In the genomic region with DNA sequence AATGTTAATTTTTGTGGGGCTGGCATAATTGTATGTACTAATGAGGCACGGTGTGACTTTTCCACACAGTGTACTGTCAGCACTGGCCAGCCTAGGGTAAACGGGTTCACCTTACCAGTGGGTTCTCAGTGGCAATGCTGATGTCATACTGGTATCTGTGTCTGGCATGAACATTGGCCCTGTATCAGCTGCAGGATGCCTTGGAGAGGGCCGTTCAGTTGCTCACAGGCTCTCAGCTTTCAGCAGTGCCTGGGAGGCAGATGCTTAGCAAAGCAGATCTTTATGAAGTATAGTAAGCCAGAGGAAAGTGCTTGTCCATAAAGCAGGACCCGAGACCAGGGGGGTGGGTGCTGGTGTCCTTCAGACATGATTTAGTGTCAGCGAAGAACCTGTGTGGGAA, we compare ENCODE assay signal across 15 mouse cellular contexts. TPM values are rescaled to one million over a fixed set of nuclear protein-coding genes. Genes with fewer than 3 reads are reported as not detected.
DNase-seq lines count a peak whose midpoint lies in the region; ATAC-seq lines count a peak whose summit lies in the region.
"Had no signal": no experiment of that assay in that cellular context is flagged by ENCODE, and none has a peak within 500 bp of the region (broad histone marks: within the 10 kb centered on the region; RNA-seq: fewer than 3 reads in every experiment).

No protein-coding gene starts in this region.

- peaks cover 71% of the 10 kb centered on the region for H3K4me1 ChIP-seq in heart, embryonic 13.5 days
- peaks cover 41% of the 10 kb centered on the region for H3K4me1 ChIP-seq in midbrain, embryonic 13.5 days (replicated peaks)
- peaks cover 33% of the 10 kb centered on the region for H3K4me1 ChIP-seq in midbrain, embryonic 15.5 days
- peaks cover 56% of the 10 kb centered on the region for H3K4me1 ChIP-seq in neural tube, embryonic 15.5 days

- no peak for DNase-seq in heart, adult 8-10 months (ENCODE audit: low spot score)
- peak; percentile 67 for DNase-seq in gastrocnemius, postnatal 25 days
- no peak for DNase-seq in spleen, adult 18-20 months
- DNase-seq: cerebellum, adult 8-10 months; heart, postnatal 14 days; lung, postnatal 4 days had no signal

- H3K27ac ChIP-seq in heart, embryonic 13.5 days (replicated peaks) = no peak overlapping the region; the same call in 1 of the 2 replicates
- no peak overlapping the region for H3K27ac ChIP-seq in midbrain, embryonic 13.5 days
- no peak overlapping the region for H3K27ac ChIP-seq in midbrain, embryonic 15.5 days
- peak overlapping the region; percentile 70 for H3K27ac ChIP-seq in neural tube, embryonic 15.5 days (replicated peaks)
- H3K27ac ChIP-seq: liver, embryonic 14.5 days had no signal

- no peaks in the 10 kb centered on the region for H3K9me3 ChIP-seq in heart, embryonic 13.5 days
- H3K9me3 ChIP-seq in midbrain, embryonic 13.5 days = no peaks in the 10 kb centered on the region
- no peaks in the 10 kb centered on the region for H3K9me3 ChIP-seq in midbrain, embryonic 15.5 days
- H3K9me3 ChIP-seq in neural tube, embryonic 15.5 days (replicated peaks) = no peaks in the 10 kb centered on the region

- no peak for ATAC-seq in heart, embryonic 13.5 days (ENCODE audit: extremely low read depth, insufficient number of reproducible peaks, low FRiP score, low TSS enrichment)
- no peak for ATAC-seq in midbrain, embryonic 13.5 days
- ATAC-seq in midbrain, embryonic 15.5 days (replicated peaks) = no peak
- 0 out of 2 replicates have a peak, but pooled peaks have one; percentile 21 for ATAC-seq in neural tube, embryonic 15.5 days (ENCODE audit: low FRiP score)
- no peak for ATAC-seq in erythroblast, adult 5-6 weeks (replicated peaks; ENCODE audit: low FRiP score, poor library complexity, severe bottlenecking)
- ATAC-seq: CD4-positive, CD25-positive, alpha-beta regulatory T cell, adult 4 months; Patski had no signal

- H3K4me2 ChIP-seq in heart, embryonic 13.5 days = no peak overlapping the region
- no peak overlapping the region for H3K4me2 ChIP-seq in midbrain, embryonic 13.5 days (replicated peaks)
- H3K4me2 ChIP-seq in midbrain, embryonic 15.5 days = no peak overlapping the region
- no peak overlapping the region for H3K4me2 ChIP-seq in neural tube, embryonic 15.5 days

- H3K27me3 ChIP-seq in heart, embryonic 13.5 days (replicated peaks) = no peaks in the 10 kb centered on the region
- no peaks in the 10 kb centered on the region for H3K27me3 ChIP-seq in midbrain, embryonic 13.5 days
- no peaks in the 10 kb centered on the region for H3K27me3 ChIP-seq in midbrain, embryonic 15.5 days (replicated peaks)
- no peaks in the 10 kb centered on the region for H3K27me3 ChIP-seq in neural tube, embryonic 15.5 days (replicated peaks)
- H3K27me3 ChIP-seq: Patski had no signal

- H3K4me3 ChIP-seq in heart, embryonic 13.5 days = no peak overlapping the region
- H3K4me3 ChIP-seq in midbrain, embryonic 13.5 days (replicated peaks) = no peak overlapping the region
- H3K4me3 ChIP-seq in midbrain, embryonic 15.5 days = no peak overlapping the region
- H3K4me3 ChIP-seq in neural tube, embryonic 15.5 days (replicated peaks) = no peak overlapping the region

- WGBS in heart, embryonic 13.5 days = 48% methylated on average over 5 of the region's 5 CpGs
- WGBS in midbrain, embryonic 13.5 days = 76% methylated on average over 5 of the region's 5 CpGs
- 74% methylated on average over 5 of the region's 5 CpGs for WGBS in midbrain, embryonic 15.5 days
- 48% methylated on average over 5 of the region's 5 CpGs for WGBS in neural tube, embryonic 15.5 days

- H3K36me3 ChIP-seq in heart, embryonic 13.5 days = 0 out of 2 replicates have a peak, but pooled peaks cover 2% of the 10 kb centered on the region
- H3K36me3 ChIP-seq in midbrain, embryonic 13.5 days = no peaks in the 10 kb centered on the region
- H3K36me3 ChIP-seq in midbrain, embryonic 15.5 days (replicated peaks) = no peaks in the 10 kb centered on the region
- no peaks in the 10 kb centered on the region for H3K36me3 ChIP-seq in neural tube, embryonic 15.5 days

- peak overlapping the region; percentile 56 for H3K9ac ChIP-seq in heart, embryonic 13.5 days
- H3K9ac ChIP-seq in midbrain, embryonic 13.5 days (replicated peaks) = peak overlapping the region; percentile 41; the same call in 1 of the 2 replicates
- no peak overlapping the region for H3K9ac ChIP-seq in midbrain, embryonic 15.5 days
- no peak overlapping the region for H3K9ac ChIP-seq in neural tube, embryonic 15.5 days (replicated peaks)
- H3K9ac ChIP-seq: liver, embryonic 14.5 days had no signal

RNA-seq across cellular contexts. Expression of gene Banp, which starts 16.6 kb away (rescaled TPM):
- 23.1 and 30.4 TPM in 2 replicates for polyA plus RNA-seq in heart, embryonic 13.5 days (2015; fragmentation: Nextera tagmentation; extraction: Ambion mirVana)
- 10 to 100 TPM in 3 of 4 experiments, 1 to 10 TPM in 1; 7.6 to 24.8 (median 17.2) TPM for total RNA-seq in heart, adult 8-10 months (2022)
- 59.0 and 62.4 TPM in 2 replicates for polyA plus RNA-seq in midbrain, embryonic 13.5 days (2015; fragmentation: Nextera tagmentation; extraction: Ambion mirVana)
- polyA plus RNA-seq in midbrain, embryonic 15.5 days (2015; fragmentation: Nextera tagmentation; extraction: Ambion mirVana) = 54.6 and 61.9 TPM in 2 replicates
- 10 to 100 TPM; 11.3 to 13.9 TPM for total RNA-seq in gastrocnemius, postnatal 25 days (2021)
- polyA plus RNA-seq in neural tube, embryonic 15.5 days (2015; fragmentation: Nextera tagmentation; extraction: Ambion mirVana) = 51.1 and 52.8 TPM in 2 replicates
- total RNA-seq in erythroblast, adult 5-6 weeks (2015; ENCODE audit: low replicate concordance) = 6.1 and 25.0 TPM in 2 replicates
- total RNA-seq in erythroblast, adult 5-6 weeks (2017; ENCODE audit: low replicate concordance) = 20.4 and 45.8 TPM in 2 replicates

RNA-seq across cellular contexts. Expression of gene Car5a, which starts 21.4 kb away (rescaled TPM):
- polyA plus RNA-seq in heart, embryonic 13.5 days (2015; fragmentation: Nextera tagmentation; extraction: Ambion mirVana) = 0.12 and 0.31 TPM in 2 replicates
- under 1 TPM in 1 of 4 experiments, not detected in 3; 0.23 TPM for total RNA-seq in heart, adult 8-10 months (2022)
- 0.12 and 0.53 TPM in 2 replicates for polyA plus RNA-seq in midbrain, embryonic 13.5 days (2015; fragmentation: Nextera tagmentation; extraction: Ambion mirVana)
- polyA plus RNA-seq in midbrain, embryonic 15.5 days (2015; fragmentation: Nextera tagmentation; extraction: Ambion mirVana) = 0.36 and 0.41 TPM in 2 replicates
- not detected for total RNA-seq in gastrocnemius, postnatal 25 days (2021)
- polyA plus RNA-seq in neural tube, embryonic 15.5 days (2015; fragmentation: Nextera tagmentation; extraction: Ambion mirVana) = 0.46 and 0.50 TPM in 2 replicates
- total RNA-seq in erythroblast, adult 5-6 weeks (2015; ENCODE audit: low replicate concordance) = not detected in 2 replicates
- total RNA-seq in erythroblast, adult 5-6 weeks (2017; ENCODE audit: low replicate concordance) = not detected in 2 replicates
- total RNA-seq: heart, postnatal 14 days had no signal
- polyA plus RNA-seq: CD4-positive, CD25-positive, alpha-beta regulatory T cell, adult 4 months; embryonic facial prominence, embryonic 11.5 days; Patski had no signal

RNA-seq across cellular contexts. Expression of gene Slc7a5, which starts 58.6 kb away (rescaled TPM):
- 16.1 and 17.3 TPM in 2 replicates for polyA plus RNA-seq in heart, embryonic 13.5 days (2015; fragmentation: Nextera tagmentation; extraction: Ambion mirVana)
- 1 to 10 TPM; 3.8 to 4.8 (median 4.2) TPM for total RNA-seq in heart, adult 8-10 months (2022)
- 34.2 and 37.3 TPM in 2 replicates for polyA plus RNA-seq in midbrain, embryonic 13.5 days (2015; fragmentation: Nextera tagmentation; extraction: Ambion mirVana)
- polyA plus RNA-seq in midbrain, embryonic 15.5 days (2015; fragmentation: Nextera tagmentation; extraction: Ambion mirVana) = 55.5 and 58.3 TPM in 2 replicates
- total RNA-seq in gastrocnemius, postnatal 25 days (2021) = 1 to 10 TPM; 1.8 to 2.0 TPM
- polyA plus RNA-seq in neural tube, embryonic 15.5 days (2015; fragmentation: Nextera tagmentation; extraction: Ambion mirVana) = 39.6 and 41.1 TPM in 2 replicates
- total RNA-seq in erythroblast, adult 5-6 weeks (2015; ENCODE audit: low replicate concordance) = 137 and 171 TPM in 2 replicates
- total RNA-seq in erythroblast, adult 5-6 weeks (2017; ENCODE audit: low replicate concordance) = 151 and 182 TPM in 2 replicates

Comparison
In these comparisons a context has a peak if more than half of its experiments do, and no peak if none do; other contexts are left out.
1. H3K9ac ChIP-seq: peak in heart, embryonic 13.5 days (single experiment) and midbrain, embryonic 13.5 days (single experiment); none in midbrain, embryonic 15.5 days (single experiment) and neural tube, embryonic 15.5 days (single experiment).